Mouse (Mus musculus) lung, postnatal 0 days (tissue): ENCODE measurements at regions not wholly inside any gene's neighbourhood (a gene's known extent, or its start where the extent isn't known, plus 50 kb on each side); places are given as distances from the start of the nearest gene placed in this dataset.

ENCODE experiments used
- CTCF ChIP-seq: IDR thresholded peaks from 2 replicates; pipeline ENCODE4 v1.5.1; 2016; ENCODE audit warnings: antibody characterized with exemption, mild to moderate bottlenecking
- EP300 ChIP-seq: IDR thresholded peaks from 2 replicates; pipeline ENCODE4 v1.6.1; 2016; ENCODE audit warnings: antibody characterized with exemption, mild to moderate bottlenecking, control low read depth

DNA sequence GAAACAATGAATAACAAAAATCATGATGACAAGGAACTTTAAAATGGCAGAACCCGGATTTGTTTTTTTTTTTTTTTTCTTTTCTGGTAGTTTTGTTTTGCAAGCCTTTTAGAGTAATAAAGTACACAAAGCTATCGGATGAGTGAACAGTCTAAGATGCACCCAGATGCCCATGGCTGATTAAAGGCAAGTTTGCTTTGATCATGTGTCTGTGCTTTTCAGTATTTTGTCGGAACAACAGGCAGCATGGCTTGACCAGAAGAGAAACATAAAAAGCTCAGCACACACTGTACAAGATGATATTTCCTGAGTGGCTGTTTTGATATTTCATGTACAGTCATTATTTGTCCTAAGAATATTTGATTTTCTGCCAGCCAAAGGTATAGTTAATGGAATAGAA lies 1466.6 kb upstream of the Tenm3 start:
- TF ChIP-seq CTCF: no peak
- no peak for TF ChIP-seq EP300
